In the genomic region with DNA sequence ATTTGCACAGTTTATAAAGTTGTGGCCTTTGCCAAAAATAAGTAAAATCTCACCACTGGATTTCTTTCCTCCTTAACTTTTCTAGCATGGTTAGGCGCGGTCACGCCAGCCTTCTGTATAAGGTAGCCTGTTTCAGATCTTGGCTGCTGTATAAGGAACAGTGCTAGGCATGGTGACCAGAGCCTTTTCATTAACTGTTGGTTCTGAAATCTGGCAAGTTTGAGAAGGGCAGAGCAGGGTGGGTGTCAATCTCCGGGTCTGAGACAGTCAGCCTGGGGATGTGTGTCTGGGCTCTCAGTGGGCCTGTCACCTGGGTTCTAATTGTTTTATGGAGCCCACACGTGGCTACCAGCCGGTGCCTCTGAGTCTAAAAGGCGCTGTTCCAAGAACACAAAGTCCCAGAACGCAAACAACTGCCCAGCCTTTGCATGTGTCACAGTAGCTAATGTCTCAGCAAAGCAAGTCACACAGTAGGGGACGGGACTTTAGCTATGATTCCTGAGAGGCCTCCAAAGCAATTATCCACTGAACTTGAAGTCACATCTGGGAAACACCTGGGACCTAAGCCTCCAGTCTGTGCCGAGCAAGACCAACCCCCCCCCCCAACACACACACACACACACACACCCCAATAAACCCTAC, we compare ENCODE assay signal across 12 mouse cellular contexts. TPM values are rescaled to one million over a fixed set of nuclear protein-coding genes. Genes with fewer than 3 reads are reported as not detected.
DNase-seq lines count a peak whose midpoint lies in the region; ATAC-seq and TF ChIP-seq lines count a peak whose summit lies in the region.
"Had no signal": no experiment of that assay in that cellular context is flagged by ENCODE, and none has a peak within 500 bp of the region (broad histone marks: within the 10 kb centered on the region; RNA-seq: fewer than 3 reads in every experiment).

No protein-coding gene starts in this region.

- H3K4me3 ChIP-seq in liver, adult 2 months (ENCODE audit: insufficient read depth, low read depth, low read length): no peak overlapping the region
- H3K4me3 ChIP-seq in embryonic facial prominence, embryonic 10.5 days: no peak overlapping the region
- no peak overlapping the region for H3K4me3 ChIP-seq in limb, embryonic 14.5 days (replicated peaks; ENCODE audit: low read length)
- no peak overlapping the region for H3K4me3 ChIP-seq in heart, adult 2 months
- H3K4me3 ChIP-seq: forebrain, embryonic 12.5 days had no signal

- H3K9ac ChIP-seq in liver, adult 2 months (ENCODE audit: low read depth, low read length): no peak overlapping the region
- no peak overlapping the region for H3K9ac ChIP-seq in limb, embryonic 14.5 days (ENCODE audit: low read depth, low read length, severe bottlenecking)
- H3K9ac ChIP-seq in heart, adult 2 months (ENCODE audit: low read depth, low read length): no peak overlapping the region
- H3K9ac ChIP-seq: forebrain, embryonic 12.5 days had no signal

- intact Hi-C loops in heart, adult 2 months (cut with DNase I): loop anchor here (10.0 kb wide), 1 partner anchor 295 kb away; no protein-coding TSS in a partner anchor

- peak; percentile 12 for DNase-seq in gastrocnemius, adult 18-20 months (ENCODE audit: low spot score)
- DNase-seq in gastrocnemius, postnatal 25 days: no peak
- peak; percentile 85 for DNase-seq in liver, adult 2 months (ENCODE audit: extremely low read depth, low read depth, low spot score)
- no peak for DNase-seq in liver
- DNase-seq in embryonic facial prominence, embryonic 10.5 days (ENCODE audit: low spot score): peak; percentile 38
- peak; percentile 48 for DNase-seq in limb, embryonic 14.5 days (ENCODE audit: low spot score)
- no peak for DNase-seq in heart, adult 2 months
- DNase-seq in right cerebral cortex, postnatal 4 days: no peak
- DNase-seq: lung, postnatal 36 days; thymus, adult 18-20 months had no signal

- H3K79me2 ChIP-seq in liver, adult 2 months (ENCODE audit: control insufficient read depth, insufficient read depth, low read length): no peaks in the 10 kb centered on the region
- no peaks in the 10 kb centered on the region for H3K79me2 ChIP-seq in heart, adult 2 months (replicated peaks; ENCODE audit: control insufficient read depth, insufficient read depth, low read length)

- H3K36me3 ChIP-seq in liver, adult 2 months (ENCODE audit: control insufficient read depth, insufficient read depth, low read length): no peaks in the 10 kb centered on the region
- H3K36me3 ChIP-seq in embryonic facial prominence, embryonic 10.5 days (replicated peaks): no peaks in the 10 kb centered on the region
- no peaks in the 10 kb centered on the region for H3K36me3 ChIP-seq in limb, embryonic 14.5 days (ENCODE audit: control insufficient read depth, insufficient read depth, low read length)
- H3K36me3 ChIP-seq in heart, adult 2 months (ENCODE audit: control insufficient read depth, insufficient read depth, low read length): no peaks in the 10 kb centered on the region
- H3K36me3 ChIP-seq: forebrain, embryonic 12.5 days had no signal

- 55% methylated on average over 10 of the region's 10 CpGs for WGBS in liver, adult 2 months
- 70% methylated on average over 10 of the region's 10 CpGs for WGBS in embryonic facial prominence, embryonic 10.5 days
- 9% methylated on average over 10 of the region's 10 CpGs for WGBS in limb, embryonic 14.5 days
- 77% methylated on average over 10 of the region's 10 CpGs for WGBS in heart, adult 2 months

- no peaks in the 10 kb centered on the region for H3K27me3 ChIP-seq in liver, adult 2 months (ENCODE audit: control insufficient read depth, insufficient read depth, low read length)
- H3K27me3 ChIP-seq in embryonic facial prominence, embryonic 10.5 days (replicated peaks; ENCODE audit: low read depth, poor library complexity, severe bottlenecking): no peaks in the 10 kb centered on the region
- H3K27me3 ChIP-seq in limb, embryonic 14.5 days (ENCODE audit: control insufficient read depth, insufficient read depth, low read length): no peaks in the 10 kb centered on the region
- no peaks in the 10 kb centered on the region for H3K27me3 ChIP-seq in heart, adult 2 months (ENCODE audit: control insufficient read depth, insufficient read depth, low read length)

- H3K27ac ChIP-seq in liver, adult 2 months (replicated peaks; ENCODE audit: insufficient read depth, low read depth, low read length): peak overlapping the region; percentile 60
- peak overlapping the region; percentile 60 for H3K27ac ChIP-seq in embryonic facial prominence, embryonic 10.5 days (replicated peaks)
- peak overlapping the region; percentile 70 for H3K27ac ChIP-seq in limb, embryonic 14.5 days (replicated peaks; ENCODE audit: low read depth, low read length)
- H3K27ac ChIP-seq in heart, adult 2 months: no peak overlapping the region
- H3K27ac ChIP-seq: forebrain, embryonic 12.5 days had no signal

- TF ChIP-seq CTCF in liver, adult 2 months (IDR thresholded peaks at IDR 0.05; ENCODE audit: low read depth, low read length): no peak
- no peak for TF ChIP-seq CTCF in heart, adult 2 months (IDR thresholded peaks at IDR 0.05)

- TF ChIP-seq EP300 in heart, adult 2 months (IDR thresholded peaks at IDR 0.05; ENCODE audit: insufficient read depth, low read depth, low read length): no peak

- ATAC-seq in limb, embryonic 14.5 days (ENCODE audit: low FRiP score, low read depth): peak; percentile 69
- ATAC-seq: CD4-positive, CD25-positive, alpha-beta regulatory T cell, adult 4 months had no signal

- 0 out of 2 replicates have a peak overlapping the region, but pooled peaks have one; percentile 10 for H3K4me2 ChIP-seq in limb, embryonic 14.5 days (replicated peaks; ENCODE audit: low read depth, low read length, severe bottlenecking)
- H3K4me2 ChIP-seq: forebrain, embryonic 12.5 days had no signal

- H3K9me3 ChIP-seq in embryonic facial prominence, embryonic 10.5 days: no peaks in the 10 kb centered on the region
- H3K9me3 ChIP-seq in limb, embryonic 14.5 days (ENCODE audit: control insufficient read depth, low read length): no peaks in the 10 kb centered on the region
- H3K9me3 ChIP-seq: forebrain, embryonic 12.5 days had no signal

- no peak for TF ChIP-seq POLR2A in liver, adult 2 months (IDR thresholded peaks at IDR 0.05; ENCODE audit: extremely low read depth, insufficient read depth, low read length)
- TF ChIP-seq POLR2A in limb, embryonic 14.5 days (IDR thresholded peaks at IDR 0.05; ENCODE audit: borderline replicate concordance, extremely low read depth, insufficient read depth, insufficient read length): no peak
- no peak for TF ChIP-seq POLR2A in heart, adult 2 months (IDR thresholded peaks at IDR 0.05; ENCODE audit: insufficient read depth, low read depth, low read length)

- peaks cover 4% of the 10 kb centered on the region; the same call in 1 of the 2 replicates for H3K4me1 ChIP-seq in liver, adult 2 months (ENCODE audit: control insufficient read depth, insufficient read depth, low read length)
- peaks cover 21% of the 10 kb centered on the region for H3K4me1 ChIP-seq in embryonic facial prominence, embryonic 10.5 days
- H3K4me1 ChIP-seq in limb, embryonic 14.5 days (ENCODE audit: control insufficient read depth, insufficient read depth, low read length): peaks cover 22% of the 10 kb centered on the region
- no peaks in the 10 kb centered on the region for H3K4me1 ChIP-seq in heart, adult 2 months (ENCODE audit: control insufficient read depth, insufficient read depth, low read length)

RNA-seq across cellular contexts. Expression of gene Cpm, which starts 40.3 kb away (rescaled TPM):
- 1 to 10 TPM; 2.5 to 2.9 TPM for total RNA-seq in gastrocnemius, adult 18-20 months (2021)
- total RNA-seq in gastrocnemius, postnatal 25 days (2021): 1 to 10 TPM; 2.3 to 2.4 TPM
- total RNA-seq in liver, adult 2 months (2014; rRNA removed): 1.4 and 1.7 TPM in 2 replicates
- polyA plus RNA-seq in liver, adult 2 months (2012; rRNA removed): 0.76 and 0.80 TPM in 2 replicates
- polyA plus RNA-seq in embryonic facial prominence, embryonic 10.5 days (2016; fragmentation: Nextera tagmentation; extraction: Ambion mirVana): 8.3 and 11.6 TPM in 2 replicates
- 24.4 and 28.2 TPM in 2 replicates for polyA plus RNA-seq in limb, embryonic 14.5 days (2012; rRNA removed)
- 41.6 and 44.5 TPM in 2 replicates for polyA plus RNA-seq in limb, embryonic 14.5 days (2014; fragmentation: Nextera tagmentation; extraction: Ambion mirVana)
- 1 to 10 TPM; 2.8 to 4.0 TPM for total RNA-seq in heart, adult 2 months (2021)
- 3.5 and 6.6 TPM in 2 replicates for polyA plus RNA-seq in heart, adult 2 months (2012; rRNA removed)

RNA-seq across cellular contexts. Expression of gene Mdm2, which starts 41.0 kb away (rescaled TPM):
- 10 to 100 TPM; 45.7 to 50.2 TPM for total RNA-seq in gastrocnemius, adult 18-20 months (2021)
- 10 to 100 TPM; 38.5 to 43.8 TPM for total RNA-seq in gastrocnemius, postnatal 25 days (2021)
- 24.6 and 27.7 TPM in 2 replicates for total RNA-seq in liver, adult 2 months (2014; rRNA removed)
- polyA plus RNA-seq in liver, adult 2 months (2012; rRNA removed): 18.2 and 19.8 TPM in 2 replicates
- polyA plus RNA-seq in embryonic facial prominence, embryonic 10.5 days (2016; fragmentation: Nextera tagmentation; extraction: Ambion mirVana): 58.9 and 64.4 TPM in 2 replicates
- 56.9 and 59.9 TPM in 2 replicates for polyA plus RNA-seq in limb, embryonic 14.5 days (2012; rRNA removed)
- 32.9 and 39.2 TPM in 2 replicates for polyA plus RNA-seq in limb, embryonic 14.5 days (2014; fragmentation: Nextera tagmentation; extraction: Ambion mirVana)
- total RNA-seq in heart, adult 2 months (2021): 10 to 100 TPM; 50.1 to 51.8 TPM
- 24.5 and 36.2 TPM in 2 replicates for polyA plus RNA-seq in heart, adult 2 months (2012; rRNA removed)

Comparison
In these comparisons a context has a peak if more than half of its experiments do, and no peak if none do; other contexts are left out.
1. DNase-seq: peak in gastrocnemius, adult 18-20 months (single experiment), liver, adult 2 months (single experiment), embryonic facial prominence, embryonic 10.5 days (single experiment) and limb, embryonic 14.5 days (single experiment); none in gastrocnemius, postnatal 25 days (single experiment), liver (single experiment), heart, adult 2 months (0 of 2) and right cerebral cortex, postnatal 4 days (single experiment).